ENCODE assay signal across 19 mouse cellular contexts in genomic region chr10:103984287-103984956, GRCm38 (mm10).
DNase-seq lines count a peak whose midpoint lies in the region; ATAC-seq and TF ChIP-seq lines count a peak whose summit lies in the region.
"Had no signal": no experiment of that assay in that cellular context is flagged by ENCODE, and none has a peak within 500 bp of the region (broad histone marks: within the 10 kb centered on the region; RNA-seq: fewer than 3 reads in every experiment).

No protein-coding gene starts in this region.

- DNase-seq in forebrain, postnatal 0 days: peak; percentile 8
- no peak for DNase-seq in layer of hippocampus, adult 2 months (ENCODE audit: low spot score in 2 of 2)
- DNase-seq in layer of hippocampus, adult 11-12 months (ENCODE audit: low spot score): no peak
- DNase-seq in 416B (ENCODE audit: low read depth): peak; percentile 24
- no peak for DNase-seq in frontal cortex, postnatal 14 days (ENCODE audit: low spot score in 2 of 2)
- no peak for DNase-seq in liver
- DNase-seq: cerebellum, postnatal 25 days; heart, postnatal 4 days; kidney, adult 18-20 months; kidney, postnatal 14 days; lung, postnatal 14 days; thymus, postnatal 25 days had no signal

- H3K27ac ChIP-seq in forebrain, postnatal 0 days (ENCODE audit: low read depth, low read length): no peak overlapping the region
- H3K27ac ChIP-seq in forebrain, embryonic 12.5 days: no peak overlapping the region
- H3K27ac ChIP-seq in layer of hippocampus, adult 2 months: no peak overlapping the region
- H3K27ac ChIP-seq: forebrain, embryonic 13.5 days; heart, embryonic 13.5 days; limb, embryonic 15.5 days had no signal

- H3K36me3 ChIP-seq in forebrain, postnatal 0 days (ENCODE audit: insufficient read depth): no peaks in the 10 kb centered on the region
- no peaks in the 10 kb centered on the region for H3K36me3 ChIP-seq in forebrain, embryonic 12.5 days (replicated peaks)
- H3K36me3 ChIP-seq: heart, embryonic 13.5 days; limb, embryonic 15.5 days had no signal

- no peak overlapping the region for H3K4me3 ChIP-seq in forebrain, postnatal 0 days (ENCODE audit: low read depth, low read length)
- no peak overlapping the region for H3K4me3 ChIP-seq in forebrain, embryonic 12.5 days (replicated peaks)
- H3K4me3 ChIP-seq in layer of hippocampus, adult 2 months: no peak overlapping the region
- H3K4me3 ChIP-seq: forebrain, embryonic 13.5 days; heart, embryonic 13.5 days; limb, embryonic 15.5 days had no signal

- H3K27me3 ChIP-seq in forebrain, postnatal 0 days (ENCODE audit: insufficient read depth, low read length): no peaks in the 10 kb centered on the region
- H3K27me3 ChIP-seq in forebrain, embryonic 12.5 days: no peaks in the 10 kb centered on the region
- H3K27me3 ChIP-seq: CH12.LX; forebrain, embryonic 13.5 days; heart, embryonic 13.5 days; limb, embryonic 15.5 days had no signal

- ATAC-seq in forebrain, postnatal 0 days: no peak
- ATAC-seq in forebrain, embryonic 12.5 days (ENCODE audit: low FRiP score): no peak
- 0 out of 2 replicates have a peak, but pooled peaks have one; percentile 32 for ATAC-seq in common myeloid progenitor, adult 5-6 weeks (replicated peaks; ENCODE audit: low read depth, poor library complexity, severe bottlenecking)
- ATAC-seq: forebrain, embryonic 13.5 days; hindbrain, embryonic 16.5 days had no signal

- WGBS in forebrain, postnatal 0 days: 73% methylated on average over 1 of the region's 1 CpGs
- WGBS in forebrain, embryonic 12.5 days: 67% methylated on average over 1 of the region's 1 CpGs

- H3K4me2 ChIP-seq in forebrain, postnatal 0 days (ENCODE audit: low read depth): no peak overlapping the region
- no peak overlapping the region for H3K4me2 ChIP-seq in forebrain, embryonic 12.5 days
- H3K4me2 ChIP-seq: forebrain, embryonic 13.5 days; heart, embryonic 13.5 days; limb, embryonic 15.5 days had no signal

- H3K9ac ChIP-seq in forebrain, postnatal 0 days: no peak overlapping the region
- H3K9ac ChIP-seq in forebrain, embryonic 12.5 days: no peak overlapping the region
- H3K9ac ChIP-seq: forebrain, embryonic 13.5 days; heart, embryonic 13.5 days; limb, embryonic 15.5 days had no signal

- TF ChIP-seq CTCF in forebrain, postnatal 0 days (IDR thresholded peaks at IDR 0.05; ENCODE audit: low read depth): no peak
- peak; percentile 83 for TF ChIP-seq CTCF in layer of hippocampus, adult 2 months (conservative IDR thresholded peaks at IDR 0.05)

- no peaks in the 10 kb centered on the region for H3K9me3 ChIP-seq in forebrain, postnatal 0 days (ENCODE audit: low read length)
- H3K9me3 ChIP-seq in forebrain, embryonic 12.5 days: no peaks in the 10 kb centered on the region
- H3K9me3 ChIP-seq: forebrain, embryonic 13.5 days; heart, embryonic 13.5 days; limb, embryonic 15.5 days had no signal

- no peaks in the 10 kb centered on the region for H3K4me1 ChIP-seq in forebrain, postnatal 0 days (ENCODE audit: insufficient read depth)
- no peaks in the 10 kb centered on the region for H3K4me1 ChIP-seq in forebrain, embryonic 12.5 days
- H3K4me1 ChIP-seq: forebrain, embryonic 13.5 days; heart, embryonic 13.5 days; limb, embryonic 15.5 days had no signal

Comparison
In these comparisons a context has a peak if more than half of its experiments do, and no peak if none do; other contexts are left out.
1. DNase-seq: peak in forebrain, postnatal 0 days (single experiment) and 416B (single experiment); none in layer of hippocampus, adult 2 months (0 of 2), layer of hippocampus, adult 11-12 months (single experiment), frontal cortex, postnatal 14 days (0 of 2) and liver (single experiment).